Mouse (Mus musculus) lung, embryonic 15.5 days (tissue): Measurements from ENCODE around the gene Cela3b. TPM values are rescaled to one million over a fixed set of nuclear protein-coding genes. Genes with fewer than 3 reads are reported as not detected.

Experiments used
- ATAC-seq: fragments of 200-750 bp; cut with Nextera tagmentation; 2 replicates; pipeline ENCODE4 v1.8.0; 2017; ENCODE audit warnings: moderate number of reproducible peaks, borderline replicate concordance; ENCODE audit not compliant: low FRiP score, low TSS enrichment; ENCODE audit errors: extremely low read depth
- H3K27ac ChIP-seq: fragments of 300-500 bp; sonication (generic); 2 replicates; pipeline ENCODE4 v1.5.1; 2015; ENCODE audit warnings: moderate library complexity, mild to moderate bottlenecking, inconsistent platforms
- H3K27me3 ChIP-seq: fragments of 300-500 bp; sonication (generic); 2 replicates; pipeline ENCODE4 v1.6.1; 2015; ENCODE audit warnings: inconsistent platforms
- H3K36me3 ChIP-seq: fragments of 300-500 bp; sonication (generic); 2 replicates; pipeline ENCODE4 v1.6.1; 2015; ENCODE audit warnings: inconsistent platforms
- H3K4me1 ChIP-seq: fragments of 300-500 bp; sonication (generic); 2 replicates; pipeline ENCODE4 v1.6.1; 2015; ENCODE audit warnings: inconsistent platforms
- H3K4me2 ChIP-seq: fragments of 300-500 bp; sonication (generic); 2 replicates; pipeline ENCODE4 v1.6.1; 2015; ENCODE audit warnings: inconsistent platforms, mild to moderate bottlenecking, moderate library complexity
- H3K4me3 ChIP-seq: fragments of 300-500 bp; sonication (generic); 2 replicates; pipeline ENCODE4 v1.5.1; 2015; ENCODE audit warnings: mild to moderate bottlenecking, inconsistent platforms
- H3K9ac ChIP-seq: fragments of 300-500 bp; sonication (generic); 2 replicates; pipeline ENCODE4 v1.6.1; 2015; ENCODE audit warnings: inconsistent platforms
- H3K9me3 ChIP-seq: fragments of 300-500 bp; sonication (generic); 2 replicates; pipeline ENCODE4 v1.6.1; 2016; ENCODE audit warnings: inconsistent platforms
- WGBS: fragments of 180-500 bp; shearing (Covaris S2); methylation state at CpG from one replicate; pipeline ENCODE4 v1.1.7; 2015; 5-methylcytosine and 5-hydroxymethylcytosine counted together
- polyA plus RNA-seq: library from polyadenylated mRNA; unstranded; fragments of >200 nt; fragmentation: Nextera tagmentation; extraction: Ambion mirVana; gene quantifications from 2 replicates; pipeline ENCODE4 v1.2.1, GENCODE M21; 2015

The Cela3b gene
- polyA plus RNA-seq, 1 experiment from 2014 or later: 0.16 TPM

DNA sequence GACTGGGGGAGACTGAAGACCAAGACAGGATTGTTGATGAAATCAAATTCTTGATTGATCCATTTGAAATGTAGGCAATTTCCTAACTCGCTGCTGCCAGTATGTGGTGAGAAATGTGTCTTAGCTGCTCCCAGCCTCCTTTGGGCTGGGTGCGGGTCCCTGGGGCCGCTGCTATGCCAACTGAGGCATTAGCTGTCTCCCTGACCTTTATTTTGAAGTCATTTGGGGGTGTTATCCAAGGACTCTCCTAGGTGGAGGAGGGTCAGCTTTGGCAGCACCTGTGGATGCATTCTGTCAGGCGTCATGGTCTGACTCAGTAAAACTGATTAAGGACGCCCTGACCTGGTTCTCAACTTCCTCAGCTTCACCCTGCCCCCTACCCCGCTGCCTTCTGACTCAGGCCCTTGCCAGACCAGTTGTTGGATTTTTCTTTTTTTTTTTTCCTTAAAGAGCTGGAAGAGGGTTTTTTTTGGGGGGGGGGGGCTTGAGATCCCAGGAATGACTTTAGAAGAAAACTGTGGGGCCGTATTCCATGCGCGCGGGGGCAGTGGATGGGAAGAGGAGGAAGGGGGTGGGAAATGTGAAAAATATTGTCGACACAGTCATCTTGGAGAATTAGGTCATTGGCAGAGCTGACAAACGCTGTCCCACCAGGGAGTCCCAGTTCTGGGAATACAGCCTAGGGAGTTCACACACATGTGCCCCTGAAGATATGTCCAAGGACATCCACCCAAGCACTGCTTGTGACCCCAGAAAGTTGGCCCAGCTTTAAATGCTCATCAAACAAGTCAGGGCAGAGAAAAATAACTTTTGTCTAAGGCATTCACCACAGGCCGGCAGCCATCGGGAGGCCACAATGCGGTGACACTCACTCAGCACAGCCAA, 33.5 kb downstream of the Cela3b start:
- H3K9me3 ChIP-seq: no peaks in the 10 kb centered on the region
- H3K27me3 ChIP-seq: no peaks in the 10 kb centered on the region
- WGBS: 64% methylated on average over 15 of the region's 15 CpGs
- ATAC-seq: no peak
- no peak overlapping the region for H3K27ac ChIP-seq
- H3K9ac ChIP-seq: no peak overlapping the region
- H3K4me1 ChIP-seq: no peaks in the 10 kb centered on the region
- no peaks in the 10 kb centered on the region for H3K36me3 ChIP-seq
- H3K4me2 ChIP-seq: no peak overlapping the region
- no peak overlapping the region for H3K4me3 ChIP-seq

DNA sequence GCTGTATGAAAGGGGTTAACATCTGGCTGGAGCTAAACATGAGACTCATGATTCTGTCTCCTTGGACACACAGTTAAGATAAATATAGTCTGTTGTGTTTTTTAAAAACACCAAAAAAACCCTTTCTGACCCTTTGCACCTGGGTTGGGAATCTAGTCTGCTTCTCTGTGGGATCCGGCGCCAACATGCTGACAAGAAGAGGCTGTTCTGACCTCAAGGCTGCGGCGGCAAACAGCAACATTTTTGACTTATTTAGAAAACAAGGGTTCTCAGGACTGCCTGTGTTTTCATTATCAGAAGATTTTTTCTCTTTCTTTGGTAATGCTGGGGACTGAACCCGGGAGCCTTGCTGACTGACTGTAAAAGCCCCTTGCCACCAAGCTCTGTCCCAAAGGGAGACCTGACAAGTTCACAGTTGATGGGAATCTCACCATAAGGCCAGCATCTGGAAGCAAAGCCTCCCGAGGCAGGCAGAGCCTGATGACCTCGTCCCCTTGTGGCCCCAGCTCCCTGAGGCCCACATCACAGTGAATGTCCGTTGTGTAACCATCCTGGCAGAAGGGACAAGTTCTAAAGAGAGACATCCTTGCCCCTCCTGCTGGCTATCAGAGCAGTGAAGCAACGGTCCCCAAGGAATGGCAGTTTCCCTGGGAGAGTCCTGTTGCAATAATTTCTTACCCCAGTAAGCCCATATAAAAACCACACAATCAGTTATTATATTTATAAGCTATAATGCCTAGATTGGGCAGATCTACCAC, 36.8 kb downstream of the Cela3b start:
- Histone ChIP-seq H3K4me1 (peaks cover 7% of the 10 kb centered on the region), H3K9me3 (no peaks in the 10 kb centered on the region), H3K4me3 (no peak overlapping the region), H3K27ac (no peak overlapping the region), H3K4me2 (no peak overlapping the region), H3K9ac (no peak overlapping the region), H3K36me3 (no peaks in the 10 kb centered on the region), H3K27me3 (no peaks in the 10 kb centered on the region)
- ATAC-seq: no peak
- 59% methylated on average over 9 of the region's 9 CpGs for WGBS

DNA sequence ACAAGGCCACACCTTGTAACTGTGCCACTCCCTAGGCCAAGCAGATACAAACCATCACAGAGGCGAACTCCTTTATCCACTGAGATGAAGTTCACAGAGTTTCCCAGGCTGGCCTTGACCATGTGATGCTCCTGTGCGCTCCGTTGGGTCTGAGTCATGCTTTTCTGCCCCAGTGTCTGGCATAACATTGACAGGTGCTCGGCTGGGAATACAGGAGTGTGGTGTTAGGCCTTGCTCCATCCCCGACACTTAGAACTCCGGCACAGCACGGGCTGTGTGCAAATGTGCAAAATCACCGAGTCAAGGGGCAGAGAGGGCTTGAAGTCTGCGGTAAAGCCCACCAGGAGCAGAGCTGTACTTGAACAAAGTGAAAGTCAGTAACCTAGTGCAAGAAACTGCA, 37.5 kb downstream of the Cela3b start:
- Histone ChIP-seq H3K4me2 (no peak overlapping the region), H3K9ac (no peak overlapping the region), H3K4me1 (peaks cover 7% of the 10 kb centered on the region), H3K9me3 (no peaks in the 10 kb centered on the region), H3K27ac (no peak overlapping the region), H3K4me3 (no peak overlapping the region), H3K36me3 (no peaks in the 10 kb centered on the region), H3K27me3 (no peaks in the 10 kb centered on the region)
- WGBS: 85% methylated on average over 9 of the region's 9 CpGs
- ATAC-seq: no peak

DNA sequence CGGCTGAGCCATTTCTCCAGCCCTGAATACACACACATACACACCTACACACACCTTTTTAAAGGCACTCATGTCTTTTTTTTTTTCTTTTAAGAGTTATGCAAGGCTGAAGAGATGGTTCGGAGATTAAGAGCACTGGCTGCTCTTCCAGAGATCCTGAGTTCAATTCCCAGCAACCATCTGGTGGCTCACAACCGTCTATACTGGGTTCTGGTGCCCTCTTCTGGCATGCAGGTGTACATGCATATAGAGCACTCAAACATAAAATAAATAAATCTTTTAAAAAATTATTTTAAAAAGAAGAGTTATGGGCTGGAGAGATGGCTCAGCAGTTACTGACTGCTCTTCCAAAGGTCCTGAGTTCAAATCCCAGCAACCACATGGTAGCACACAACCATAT, 39.1 kb downstream of the Cela3b start:
- Histone ChIP-seq H3K36me3 (no peaks in the 10 kb centered on the region), H3K27me3 (no peaks in the 10 kb centered on the region), H3K4me2 (no peak overlapping the region), H3K4me1 (peaks cover 12% of the 10 kb centered on the region), H3K4me3 (no peak overlapping the region), H3K27ac (no peak overlapping the region), H3K9ac (no peak overlapping the region), H3K9me3 (no peaks in the 10 kb centered on the region)
- ATAC-seq: no peak
- whole genome bisulfite sequencing: 87% methylated on average over 3 of the region's 3 CpGs

DNA sequence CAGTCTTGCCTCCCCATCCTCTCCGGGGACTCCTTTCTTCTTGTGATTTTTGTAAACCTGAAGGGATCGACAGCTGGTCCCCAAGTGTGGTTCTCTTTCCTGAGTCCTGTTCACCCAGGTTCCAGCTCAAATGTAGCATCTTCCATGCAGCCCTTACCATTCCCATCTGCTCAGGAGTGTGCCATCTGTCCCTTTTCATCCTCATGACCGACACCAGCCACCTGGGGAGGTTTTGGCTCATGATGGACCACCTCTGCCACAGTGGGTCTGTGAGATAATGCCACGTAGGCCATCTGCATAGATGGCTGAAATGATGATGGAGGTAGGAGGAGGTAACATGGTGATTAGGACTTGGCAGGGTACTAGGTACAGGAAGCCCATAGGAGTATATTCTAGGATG, 40.1 kb downstream of the Cela3b start:
- ATAC-seq: no peak
- Histone ChIP-seq H3K27ac (no peak overlapping the region), H3K9ac (no peak overlapping the region), H3K9me3 (no peaks in the 10 kb centered on the region), H3K27me3 (no peaks in the 10 kb centered on the region), H3K4me3 (no peak overlapping the region), H3K4me2 (no peak overlapping the region), H3K4me1 (peaks cover 12% of the 10 kb centered on the region), H3K36me3 (no peaks in the 10 kb centered on the region)
- WGBS: 92% methylated on average over 4 of the region's 4 CpGs

DNA sequence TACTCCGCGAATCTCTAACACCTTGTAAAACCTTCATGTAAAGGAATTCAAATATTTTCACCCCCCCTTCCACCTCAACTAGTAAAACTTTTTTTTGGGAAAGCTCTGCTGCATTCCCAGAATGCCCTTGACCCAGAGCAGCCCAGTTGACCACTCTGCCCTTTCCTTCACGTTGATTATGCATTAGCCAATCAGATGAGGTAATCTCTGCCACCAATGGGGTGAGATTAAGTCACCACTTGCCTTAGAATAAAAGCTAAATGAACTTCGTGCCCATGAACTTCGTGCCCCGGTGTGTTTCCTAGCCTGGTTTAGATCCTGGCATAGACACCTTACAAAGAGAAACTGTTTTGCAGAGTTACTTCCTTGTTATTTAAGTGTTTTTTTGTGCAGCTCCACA, 41.4 kb downstream of the Cela3b start:
- no peak for ATAC-seq

DNA sequence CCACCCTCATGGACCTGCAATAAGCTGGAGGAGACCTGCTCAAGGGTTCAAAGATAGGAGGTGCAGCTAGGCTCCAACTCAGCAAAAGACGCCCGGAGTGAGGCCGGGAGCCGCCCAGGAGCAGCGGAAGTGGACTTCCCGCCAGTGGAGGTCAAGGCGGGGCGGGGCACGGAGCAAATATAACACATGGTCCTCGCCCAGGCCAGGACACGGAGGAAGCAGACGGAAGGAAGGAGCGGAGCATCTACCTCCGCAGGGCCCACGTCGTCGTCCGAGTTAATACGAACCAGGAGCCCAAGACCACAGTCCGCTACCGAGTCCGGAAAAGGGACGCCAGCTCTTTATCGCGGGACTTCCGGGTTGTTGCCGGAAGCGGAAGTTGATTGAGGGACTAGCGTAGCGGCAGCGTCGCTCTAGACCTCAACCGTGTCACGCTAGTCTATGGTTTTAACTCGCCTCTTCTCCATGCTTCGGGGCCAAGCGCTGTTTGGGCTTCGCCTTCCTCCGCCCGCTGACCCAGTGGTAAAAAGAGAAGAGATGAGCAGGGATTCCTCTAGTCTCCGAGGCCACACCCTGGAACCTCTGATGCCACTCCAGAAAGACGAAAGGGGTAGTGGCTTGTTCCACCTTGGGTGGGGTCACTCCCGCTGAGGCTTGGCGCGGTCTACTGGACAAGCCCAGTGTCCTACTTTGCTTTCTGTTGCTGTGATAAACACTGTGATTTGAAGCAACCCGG, 42.1 kb downstream of the Cela3b start:
- Histone ChIP-seq H3K4me2 (peak overlapping the region; percentile 70), H3K27ac (peak overlapping the region; percentile 95)

More for the DNA sequence above, 41.4 kb downstream of the Cela3b start:
- H3K4me2 ChIP-seq: peak overlapping the region; percentile 70
- no peaks in the 10 kb centered on the region for H3K9me3 ChIP-seq
- no peaks in the 10 kb centered on the region for H3K36me3 ChIP-seq
- H3K4me3 ChIP-seq: peak overlapping the region; percentile 73
- no peaks in the 10 kb centered on the region for H3K27me3 ChIP-seq
- peak overlapping the region; percentile 83 for H3K9ac ChIP-seq
- H3K4me1 ChIP-seq: peaks cover 12% of the 10 kb centered on the region
- peak overlapping the region; percentile 95; the same call in 1 of the 2 replicates for H3K27ac ChIP-seq
- WGBS: 42% methylated on average over 6 of the region's 6 CpGs

DNA sequence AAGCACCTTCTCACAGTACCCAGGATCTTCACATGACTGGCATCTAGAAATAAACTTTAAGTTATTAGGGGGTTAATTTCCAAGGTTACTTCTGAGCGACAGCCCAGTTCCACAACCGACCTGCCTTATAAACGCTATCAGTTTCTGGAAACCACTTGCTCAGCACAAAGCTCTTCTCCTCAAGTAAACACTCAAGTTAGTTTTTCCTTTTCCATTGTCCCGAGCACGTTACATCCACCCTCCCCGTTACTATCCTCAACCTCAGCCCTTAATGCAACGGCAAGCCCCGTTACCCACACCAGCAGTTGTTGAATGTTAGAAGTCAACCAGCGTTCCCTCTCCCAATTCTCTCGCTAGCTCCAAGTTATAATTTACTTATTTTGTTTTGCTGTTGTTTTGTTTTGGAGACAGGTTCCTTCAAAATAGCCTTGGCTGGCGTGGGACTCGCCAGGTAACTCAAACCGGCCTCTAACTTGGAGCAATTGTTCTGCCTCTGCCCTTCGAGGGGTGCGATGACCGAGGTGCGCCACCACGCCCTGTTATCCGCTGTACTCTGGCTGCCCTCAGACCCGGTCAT, 42.8 kb downstream of the Cela3b start:
- ATAC-seq: no peak
- Histone ChIP-seq H3K9ac (peak overlapping the region; percentile 83), H3K9me3 (no peaks in the 10 kb centered on the region), H3K27me3 (no peaks in the 10 kb centered on the region), H3K27ac (peak overlapping the region; percentile 95), H3K4me3 (peak overlapping the region; percentile 73), H3K4me2 (peak overlapping the region; percentile 70), H3K36me3 (no peaks in the 10 kb centered on the region), H3K4me1 (peaks cover 12% of the 10 kb centered on the region)
- WGBS: 1% methylated on average over 20 of the region's 20 CpGs

More for the DNA sequence above, 42.1 kb downstream of the Cela3b start:
- ATAC-seq: peak; percentile 92
- Histone ChIP-seq H3K4me3 (peak overlapping the region; percentile 73), H3K9me3 (no peaks in the 10 kb centered on the region), H3K4me1 (peaks cover 12% of the 10 kb centered on the region), H3K27me3 (no peaks in the 10 kb centered on the region), H3K36me3 (no peaks in the 10 kb centered on the region), H3K9ac (peak overlapping the region; percentile 83)
- WGBS: under 1% methylated on average over 46 of the region's 46 CpGs

DNA sequence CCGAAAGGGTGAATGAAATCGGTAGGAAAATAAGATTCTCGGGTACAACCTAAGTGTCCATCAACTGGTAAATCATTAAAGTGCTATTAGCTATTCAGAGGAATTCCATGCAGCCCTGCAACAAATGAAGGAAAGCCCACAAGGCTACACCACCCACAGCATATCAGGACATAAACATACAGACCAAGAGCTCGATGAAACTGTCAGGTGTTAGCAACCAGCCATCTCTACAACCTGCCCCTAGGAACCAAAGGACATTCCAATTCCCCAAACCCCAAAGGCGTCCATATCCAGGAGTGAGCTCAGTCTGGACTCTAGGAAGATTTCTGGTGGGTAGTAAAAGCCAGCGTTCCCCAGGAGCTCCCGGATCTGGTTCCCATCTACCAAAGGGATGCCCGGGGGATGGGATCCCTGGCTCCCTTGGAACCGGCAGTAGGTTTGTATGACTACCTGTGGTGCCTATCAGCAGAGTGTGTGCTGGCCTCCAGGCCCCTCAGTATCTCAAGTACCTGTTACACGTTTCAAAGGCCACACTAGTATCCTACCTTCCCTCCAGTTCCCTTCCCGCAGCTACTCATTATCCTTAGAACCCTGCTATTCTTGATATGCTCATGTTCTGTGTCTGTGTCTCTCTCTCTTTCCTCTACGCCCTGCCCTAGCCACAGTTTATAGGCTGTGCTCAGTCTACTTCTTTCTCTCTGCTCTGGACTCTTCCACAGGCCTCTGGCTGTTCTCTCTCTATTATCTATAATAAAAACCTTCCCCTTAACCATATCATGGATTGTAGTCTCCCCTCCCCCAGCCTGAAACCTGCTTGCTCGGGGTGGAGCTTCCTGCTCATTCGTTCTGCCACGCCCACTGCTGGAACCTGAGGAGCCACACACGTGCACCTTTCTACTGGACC, 49.4 kb downstream of the Cela3b start:
- Histone ChIP-seq H3K4me1 (peaks cover 8% of the 10 kb centered on the region; the same call in 1 of the 2 replicates), H3K9me3 (no peaks in the 10 kb centered on the region), H3K27ac (peak overlapping the region; percentile 47), H3K4me3 (no peak overlapping the region), H3K4me2 (peak overlapping the region; percentile 3; the same call in 1 of the 2 replicates), H3K27me3 (no peaks in the 10 kb centered on the region), H3K36me3 (no peaks in the 10 kb centered on the region), H3K9ac (no peak overlapping the region)
- 33% methylated on average over 15 of the region's 16 CpGs for WGBS
- ATAC-seq: peak; percentile 46; the same call in 1 of the 2 replicates

DNA sequence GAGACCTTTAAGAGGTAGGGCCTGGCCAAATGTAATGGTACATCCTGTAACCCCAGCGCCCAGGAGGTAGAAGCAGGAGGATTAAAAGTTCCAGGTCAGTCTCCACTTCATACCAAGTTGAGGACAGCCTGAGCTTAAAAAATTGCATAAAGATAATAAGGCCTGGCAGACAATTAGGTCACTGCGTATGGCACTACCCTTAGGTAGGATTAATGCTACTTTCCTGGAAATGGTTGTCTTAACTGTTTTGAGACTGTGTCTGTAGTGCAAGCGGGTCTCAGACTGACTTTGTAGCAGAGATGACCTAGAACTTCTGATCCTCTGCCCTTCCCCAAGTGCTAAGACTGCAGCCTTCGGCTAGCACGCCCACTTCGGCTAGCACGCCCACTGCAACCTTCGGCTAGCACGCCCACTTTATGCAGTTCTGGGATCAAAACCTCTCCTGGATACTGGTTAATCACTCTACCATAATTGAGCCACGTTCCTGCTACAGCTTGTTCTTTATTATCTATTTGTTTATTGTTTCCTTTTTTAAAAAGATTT, 50.6 kb downstream of the Cela3b start:
- no peak overlapping the region for H3K4me3 ChIP-seq
- no peak for ATAC-seq
- WGBS: 88% methylated on average over 10 of the region's 10 CpGs
- no peaks in the 10 kb centered on the region for H3K36me3 ChIP-seq
- no peak overlapping the region for H3K9ac ChIP-seq
- H3K9me3 ChIP-seq: no peaks in the 10 kb centered on the region
- peaks cover 11% of the 10 kb centered on the region; the same call in 1 of the 2 replicates for H3K4me1 ChIP-seq
- H3K27ac ChIP-seq: no peak overlapping the region
- H3K27me3 ChIP-seq: no peaks in the 10 kb centered on the region
- no peak overlapping the region for H3K4me2 ChIP-seq
